Mouse (Mus musculus) adrenal gland, adult (tissue): ENCODE results near the gene Ubtd2.

Source experiments
- DNase-seq, 2 experiments: peaks; one replicate each; pipeline ENCODE4 v3.0.0; 2022 to 2023; ENCODE audit warnings: low spot score in 1 of 2; ENCODE audit not compliant: inconsistent age in 2 of 2

The Ubtd2 gene

DNA sequence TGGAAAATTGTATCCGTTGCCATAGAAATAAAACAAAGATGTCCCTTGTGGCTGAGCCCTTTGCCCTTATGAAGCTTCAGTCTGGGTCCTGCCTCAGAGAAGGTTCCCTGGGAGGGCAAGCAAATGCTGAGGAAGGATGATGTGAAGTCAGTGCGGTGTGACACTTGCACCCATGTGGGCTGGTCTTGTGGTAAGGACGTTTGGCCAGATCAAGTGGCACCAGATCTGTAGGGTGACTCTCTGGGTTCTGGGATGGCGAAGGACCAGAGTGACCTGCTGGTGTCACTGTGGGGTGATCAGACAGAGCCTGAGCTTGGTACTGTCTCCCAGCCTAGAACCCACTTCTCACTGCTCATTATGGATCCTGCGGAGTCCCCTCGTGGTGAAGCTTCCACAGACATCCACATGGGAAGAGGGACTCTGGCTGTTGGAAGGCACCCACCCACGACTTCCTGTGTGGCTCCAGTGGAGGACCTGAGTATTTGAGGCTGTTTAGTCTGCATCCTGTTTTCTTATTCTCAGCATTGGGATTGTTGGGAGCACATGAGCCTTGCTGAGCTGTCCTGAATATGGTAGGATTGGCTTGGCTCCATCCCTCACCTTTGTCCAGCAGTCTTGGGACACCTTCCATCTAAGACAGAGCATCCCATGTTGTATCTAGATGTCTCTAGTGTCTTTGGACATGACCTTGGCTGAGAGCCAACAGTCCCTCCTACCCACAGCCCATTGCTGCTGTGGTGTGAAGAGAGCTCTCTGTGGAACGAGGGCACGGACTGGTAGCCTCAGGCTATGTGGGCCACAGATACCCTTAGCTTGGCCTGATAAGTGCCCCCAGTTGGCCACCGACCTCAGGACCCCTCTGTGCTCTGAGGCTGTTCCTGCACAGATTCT is 106.5 kb downstream of the Ubtd2 start:
- DNase-seq: peak in 1 of 2 experiments; percentile 26

DNA sequence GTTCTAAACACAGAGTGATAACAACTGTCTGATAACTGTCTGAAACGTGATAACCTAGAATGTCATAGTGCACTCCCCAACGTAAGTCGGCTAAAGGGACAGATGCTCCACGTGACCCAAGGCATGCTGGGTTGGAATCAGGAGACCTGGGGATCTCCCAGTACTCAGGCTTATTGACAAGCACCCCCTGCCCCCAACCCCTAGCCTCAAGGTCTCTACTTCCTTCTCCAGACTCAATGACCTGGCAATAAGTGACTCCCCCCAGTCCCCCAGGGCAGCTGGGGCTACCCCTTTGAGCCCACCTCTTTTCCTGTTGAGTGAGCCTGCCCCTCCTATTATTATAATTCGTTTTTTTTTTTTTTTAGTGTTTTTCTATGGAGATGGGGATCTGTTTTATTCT is 107.5 kb downstream of the Ubtd2 start:
- no peak for DNase-seq

DNA sequence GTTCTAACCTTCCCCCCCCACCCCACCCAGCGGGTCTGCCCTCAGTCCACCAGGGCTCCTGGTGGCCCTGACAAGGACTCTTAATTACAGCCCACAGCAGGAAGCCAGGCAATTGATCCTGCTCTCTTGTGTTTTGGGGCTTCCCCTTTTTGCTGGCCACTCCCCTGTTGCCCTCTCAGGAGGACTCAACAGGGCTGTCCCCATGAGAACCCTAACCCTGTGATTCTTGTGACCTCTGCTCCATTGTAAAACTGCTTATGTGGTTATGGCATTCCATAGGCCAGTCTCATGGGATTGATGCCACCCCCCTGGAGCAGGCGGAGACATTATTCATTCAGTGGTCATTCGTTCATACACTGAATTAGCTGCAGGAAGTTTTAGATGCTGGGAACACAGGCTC is 108.5 kb downstream of the Ubtd2 start:
- DNase-seq: no peak

DNA sequence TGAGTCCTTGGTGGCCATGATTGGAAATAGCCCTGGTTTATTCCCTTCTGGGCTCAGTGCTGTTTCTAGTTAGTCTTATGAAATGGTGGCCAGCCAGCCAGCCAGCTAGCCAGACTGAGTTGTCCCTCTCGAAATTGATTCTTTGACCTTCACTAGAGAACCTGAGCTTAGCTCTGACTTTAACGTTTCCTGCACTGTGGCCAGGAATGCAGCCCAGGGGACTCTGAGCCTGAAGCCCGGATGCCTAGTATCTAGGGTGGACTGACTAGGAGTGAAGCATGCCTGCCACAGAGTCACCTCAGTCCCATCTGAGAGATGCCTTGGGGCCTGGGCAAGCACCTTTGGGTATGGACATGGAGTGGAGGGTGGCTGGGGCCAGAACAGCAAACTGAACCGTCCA is 109.5 kb downstream of the Ubtd2 start:
- DNase-seq: no peak

DNA sequence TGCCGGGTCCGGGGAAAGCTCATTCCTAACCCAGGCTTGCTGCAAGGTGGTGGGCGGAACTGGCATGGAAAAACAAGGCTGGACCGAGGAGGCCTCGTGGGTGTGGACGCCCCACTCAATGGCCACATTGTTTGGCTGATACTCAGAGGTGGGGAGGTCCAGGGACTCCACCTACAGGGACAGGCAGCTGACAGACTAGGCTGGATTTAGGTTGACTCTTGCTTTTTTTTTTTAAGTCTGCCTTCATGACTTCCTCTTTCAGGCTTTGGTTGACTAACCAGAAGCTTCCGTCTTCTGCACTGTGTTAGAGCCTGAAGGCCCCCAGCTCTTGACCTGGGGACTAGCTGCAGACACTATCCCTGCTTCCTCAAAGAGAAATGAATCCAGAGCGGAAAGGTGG is 109.9 kb downstream of the Ubtd2 start:
- no peak for DNase-seq

DNA sequence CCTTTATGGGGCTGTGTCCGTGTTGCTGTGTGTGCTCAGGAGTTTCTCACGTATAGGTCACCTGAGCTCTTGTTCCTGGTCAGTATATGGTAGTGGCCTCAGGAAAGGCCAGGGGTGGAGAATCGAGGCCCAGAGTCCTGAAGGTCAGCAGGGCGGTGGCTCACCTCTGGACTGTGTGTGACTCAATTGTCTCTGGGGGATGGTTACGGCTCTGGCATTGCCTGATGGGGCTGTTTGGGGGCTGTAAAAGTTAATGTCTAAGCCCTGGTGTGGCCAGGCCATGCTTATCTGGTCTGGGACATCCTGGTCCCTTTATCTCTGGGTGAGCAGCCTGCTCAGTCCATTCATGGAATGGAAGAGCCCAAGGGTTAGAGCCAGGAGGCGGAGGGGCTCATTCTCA is 111.0 kb downstream of the Ubtd2 start:
- DNase-seq: no peak
